Mouse (Mus musculus) neural tube, embryonic 11.5 days (tissue): ENCODE measurements around the gene Tmem87b. TPM values are rescaled to one million over a fixed set of nuclear protein-coding genes. Genes with fewer than 3 reads are reported as not detected.

Source experiments
- ATAC-seq: fragments of 200-750 bp; cut with Nextera tagmentation; 2 replicates; pipeline ENCODE4 v1.8.0; 2017; ENCODE audit warnings: moderate number of reproducible peaks, mild to moderate bottlenecking, moderate TSS enrichment, moderate library complexity; ENCODE audit not compliant: insufficient read depth, low FRiP score, low TSS enrichment
- DNase-seq: peaks from one replicate; pipeline ENCODE4 v3.0.0-alpha.2; 2015; ENCODE audit warnings: low spot score
- H3K27ac ChIP-seq: fragments of 300-500 bp; sonication (generic); 2 replicates; pipeline ENCODE4 v1.5.1; 2014; ENCODE audit warnings: low read depth, mild to moderate bottlenecking, low read length
- H3K27me3 ChIP-seq: fragments of 300-500 bp; sonication (generic); 2 replicates; pipeline ENCODE4 v1.6.1; 2014; ENCODE audit warnings: mild to moderate bottlenecking, low read length, mixed read lengths; ENCODE audit not compliant: control insufficient read depth, insufficient read depth
- H3K36me3 ChIP-seq: fragments of 300-500 bp; sonication (generic); 2 replicates; pipeline ENCODE4 v1.6.1; 2014; ENCODE audit warnings: mild to moderate bottlenecking, low read length, moderate library complexity, mixed read lengths; ENCODE audit not compliant: control insufficient read depth, insufficient read depth
- H3K4me1 ChIP-seq: fragments of 300-500 bp; sonication (generic); 2 replicates; pipeline ENCODE4 v1.6.1; 2014; ENCODE audit warnings: low read length, mixed read lengths; ENCODE audit not compliant: control insufficient read depth, insufficient read depth
- H3K4me2 ChIP-seq: fragments of 300-500 bp; sonication (generic); 2 replicates; pipeline ENCODE4 v1.6.1; 2014; ENCODE audit warnings: low read depth, mild to moderate bottlenecking, moderate library complexity
- H3K4me3 ChIP-seq: fragments of 300-500 bp; sonication (generic); 2 replicates; pipeline ENCODE4 v1.5.1; 2014; ENCODE audit warnings: low read depth, low read length
- H3K9ac ChIP-seq: fragments of 300-500 bp; sonication (generic); 2 replicates; pipeline ENCODE4 v1.6.1; 2014; ENCODE audit warnings: mild to moderate bottlenecking, low read length
- H3K9me3 ChIP-seq: fragments of 300-500 bp; sonication (generic); 2 replicates; pipeline ENCODE4 v1.6.1; 2016; ENCODE audit warnings: low read length; ENCODE audit not compliant: control insufficient read depth
- WGBS: fragments of 180-500 bp; shearing (Covaris S2); extraction: QIAGEN DNeasy Blood & Tissue Kit; methylation state at CpG from one replicate; pipeline ENCODE4 v1.1.7; 2014; 5-methylcytosine and 5-hydroxymethylcytosine counted together
- polyA plus RNA-seq: library from polyadenylated mRNA; unstranded; fragments of >200 nt; fragmentation: Nextera tagmentation; extraction: Ambion mirVana; gene quantifications from 2 replicates; pipeline ENCODE4 v1.2.1, GENCODE M21; 2014

The Tmem87b gene
- polyA plus RNA-seq, 1 experiment from 2014 or later = 25.7 TPM

DNA sequence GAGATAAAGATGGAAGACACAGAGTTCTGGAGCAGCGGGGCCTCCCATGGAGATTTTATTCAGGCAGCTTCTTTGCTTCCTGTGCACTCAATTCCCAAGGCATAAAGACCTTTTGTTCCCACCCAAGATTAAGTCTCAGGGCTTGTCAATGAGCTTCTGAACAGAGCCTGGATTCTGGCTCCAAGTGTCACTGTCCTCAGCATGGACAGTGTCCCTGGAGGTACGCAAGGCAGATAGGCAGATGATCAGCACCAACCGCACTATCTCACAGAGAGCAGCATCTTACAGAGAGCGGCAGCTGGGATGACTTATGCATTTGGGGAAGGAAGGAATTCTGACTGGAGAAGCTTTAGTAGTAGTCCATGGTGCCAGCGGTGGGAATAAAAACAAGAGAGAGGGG, 31.6 kb upstream of the Tmem87b start:
- H3K27ac ChIP-seq = no peak overlapping the region
- no peaks in the 10 kb centered on the region for H3K36me3 ChIP-seq
- no peak overlapping the region for H3K4me2 ChIP-seq
- H3K9ac ChIP-seq = no peak overlapping the region
- H3K4me3 ChIP-seq = no peak overlapping the region
- WGBS = 68% methylated on average over 5 of the region's 5 CpGs
- no peaks in the 10 kb centered on the region for H3K9me3 ChIP-seq
- no peaks in the 10 kb centered on the region for H3K4me1 ChIP-seq
- ATAC-seq (no peak), DNase-seq (no peak)
- no peaks in the 10 kb centered on the region for H3K27me3 ChIP-seq

DNA sequence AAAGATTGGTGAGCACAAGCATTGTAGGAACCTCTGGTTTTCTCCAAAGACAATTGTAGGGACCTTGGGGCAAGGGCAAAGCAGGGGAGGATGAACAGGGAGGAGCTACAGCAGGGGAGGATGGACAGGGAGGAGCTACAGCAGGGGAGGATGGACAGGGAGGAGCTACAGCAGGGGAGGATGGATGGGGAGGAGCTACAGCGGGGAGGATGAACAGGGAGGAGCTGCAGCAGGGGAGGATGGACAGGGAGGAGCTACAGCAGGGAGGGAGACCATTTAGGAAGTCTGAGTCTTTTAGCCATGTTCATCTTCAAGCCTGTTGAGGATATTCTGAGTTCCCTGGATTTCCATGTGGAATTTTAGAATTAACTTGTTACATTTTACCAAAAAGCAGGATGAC, 31.1 kb upstream of the Tmem87b start:
- Histone ChIP-seq H3K4me1 (no peaks in the 10 kb centered on the region), H3K27ac (no peak overlapping the region), H3K36me3 (no peaks in the 10 kb centered on the region), H3K27me3 (no peaks in the 10 kb centered on the region), H3K4me3 (no peak overlapping the region), H3K4me2 (no peak overlapping the region), H3K9me3 (no peaks in the 10 kb centered on the region), H3K9ac (no peak overlapping the region)
- DNase-seq (no peak), ATAC-seq (no peak)
- WGBS = 71% methylated on average over 1 of the region's 1 CpGs

DNA sequence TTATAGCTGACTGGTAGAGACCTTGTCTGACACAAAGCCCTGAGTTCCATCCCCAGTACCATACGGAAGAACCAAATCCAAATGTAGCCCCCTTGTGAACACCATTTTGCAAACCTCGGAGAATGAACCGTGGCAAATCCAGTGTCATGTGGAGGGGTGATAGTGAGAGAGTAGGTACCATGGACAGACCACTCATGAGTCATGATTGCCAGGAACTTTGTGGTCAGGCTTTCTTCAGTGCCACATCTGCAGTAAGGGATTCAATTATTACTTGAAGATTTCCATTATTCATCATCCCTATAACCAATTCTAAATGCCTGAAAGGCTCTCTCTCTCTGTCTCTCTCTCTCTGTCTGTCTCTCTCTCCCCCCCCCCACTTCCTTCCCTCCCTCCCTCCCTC, 30.1 kb upstream of the Tmem87b start:
- H3K9me3 ChIP-seq = no peaks in the 10 kb centered on the region
- H3K4me1 ChIP-seq = no peaks in the 10 kb centered on the region
- H3K9ac ChIP-seq = no peak overlapping the region
- 0 out of 2 replicates have a peak, but pooled peaks cover 2% of the 10 kb centered on the region for H3K36me3 ChIP-seq
- DNase-seq = no peak
- no peak overlapping the region for H3K4me2 ChIP-seq
- WGBS = 92% methylated on average over 3 of the region's 3 CpGs
- no peaks in the 10 kb centered on the region for H3K27me3 ChIP-seq
- H3K27ac ChIP-seq = no peak overlapping the region
- no peak overlapping the region for H3K4me3 ChIP-seq
- ATAC-seq = no peak

DNA sequence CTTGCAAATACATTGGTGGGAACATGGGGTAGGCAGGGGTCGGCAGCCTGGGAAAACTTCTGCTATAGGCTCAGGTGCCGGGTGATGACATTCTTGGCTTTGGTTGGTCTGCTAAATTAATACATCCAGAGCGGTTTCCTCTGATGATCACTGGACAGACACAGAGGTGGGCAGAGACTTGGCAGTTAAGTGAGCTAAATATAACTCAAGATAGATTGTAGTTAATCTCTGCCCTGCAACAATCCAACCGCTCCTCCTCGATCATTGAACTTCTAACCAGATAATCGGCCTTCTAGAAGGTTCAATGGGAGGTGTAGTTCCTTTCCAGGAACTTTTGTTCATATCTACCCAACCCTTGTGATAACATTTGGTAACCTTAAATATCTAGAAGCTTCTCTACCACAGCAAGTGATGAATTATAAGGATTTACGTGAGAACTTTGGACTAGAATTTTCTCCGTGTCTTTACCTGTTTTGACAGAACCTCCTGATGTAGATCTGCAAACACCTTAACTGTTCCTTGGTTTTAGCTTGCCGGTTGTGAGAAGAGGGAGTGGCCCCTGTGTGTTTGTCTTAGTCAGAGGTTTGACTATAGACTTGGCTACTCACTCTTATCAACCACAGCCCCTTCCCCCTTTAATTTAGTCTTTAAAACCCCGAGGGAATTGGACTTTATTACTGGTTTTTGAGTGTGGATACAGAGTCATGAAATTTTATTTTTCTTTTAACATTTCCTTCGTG, 26.9 kb upstream of the Tmem87b start:
- H3K27me3 ChIP-seq = no peaks in the 10 kb centered on the region
- H3K4me3 ChIP-seq = no peak overlapping the region
- H3K36me3 ChIP-seq = 0 out of 2 replicates have a peak, but pooled peaks cover 2% of the 10 kb centered on the region
- WGBS = 87% methylated on average over 11 of the region's 11 CpGs
- no peaks in the 10 kb centered on the region for H3K9me3 ChIP-seq
- H3K4me1 ChIP-seq = no peaks in the 10 kb centered on the region
- no peak overlapping the region for H3K9ac ChIP-seq
- ATAC-seq (no peak), DNase-seq (no peak)
- H3K4me2 ChIP-seq = no peak overlapping the region
- H3K27ac ChIP-seq = no peak overlapping the region

DNA sequence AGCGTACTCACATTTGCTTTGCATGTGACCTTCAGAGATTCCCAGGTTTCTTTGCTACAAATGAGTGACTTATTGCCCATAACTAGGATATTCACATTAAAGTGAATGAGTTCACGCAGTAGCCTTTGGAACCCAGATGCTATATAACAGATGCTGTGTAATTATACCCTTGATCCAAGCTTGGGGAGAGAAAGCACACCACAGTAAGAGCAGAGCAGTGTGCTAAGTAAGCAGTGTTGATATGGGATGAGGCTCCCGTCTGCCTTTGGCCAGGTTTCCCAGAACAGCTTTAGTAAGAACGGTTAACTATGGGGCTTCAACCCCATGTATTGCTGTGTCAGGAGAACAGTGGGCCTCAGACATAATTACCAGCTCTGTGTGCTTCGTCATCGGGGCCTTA, 24.0 kb upstream of the Tmem87b start:
- DNase-seq (no peak), ATAC-seq (no peak)
- Histone ChIP-seq H3K4me1 (no peaks in the 10 kb centered on the region), H3K4me3 (no peak overlapping the region), H3K9me3 (no peaks in the 10 kb centered on the region), H3K36me3 (0 out of 2 replicates have a peak, but pooled peaks cover 2% of the 10 kb centered on the region), H3K27ac (no peak overlapping the region), H3K27me3 (no peaks in the 10 kb centered on the region), H3K4me2 (no peak overlapping the region), H3K9ac (no peak overlapping the region)
- WGBS = 66% methylated on average over 6 of the region's 6 CpGs

DNA sequence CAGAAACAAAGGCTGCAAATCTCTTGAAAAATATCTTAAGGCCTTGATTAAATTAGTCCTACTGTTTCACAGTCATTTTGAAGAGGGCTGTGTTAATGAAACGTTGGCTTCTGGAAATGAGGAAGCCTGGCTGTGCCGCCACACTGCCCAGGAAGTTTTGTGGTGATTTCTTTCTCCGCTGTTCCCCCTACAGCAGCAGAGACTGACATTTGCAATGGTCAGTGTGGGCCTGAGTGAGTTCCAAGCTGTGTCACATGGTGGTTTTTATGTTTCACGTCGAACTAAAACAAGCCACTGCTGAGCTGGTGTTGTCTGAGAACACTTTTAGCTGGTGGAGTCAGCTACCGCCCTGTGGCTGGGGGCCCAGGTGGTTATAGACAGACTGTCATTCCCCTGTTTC, 21.5 kb upstream of the Tmem87b start:
- DNase-seq (no peak), ATAC-seq (no peak)
- Histone ChIP-seq H3K27me3 (no peaks in the 10 kb centered on the region), H3K4me1 (no peaks in the 10 kb centered on the region), H3K4me3 (no peak overlapping the region), H3K4me2 (no peak overlapping the region), H3K36me3 (peaks cover 2% of the 10 kb centered on the region; the same call in 1 of the 2 replicates), H3K9ac (no peak overlapping the region), H3K27ac (no peak overlapping the region), H3K9me3 (no peaks in the 10 kb centered on the region)
- WGBS = 80% methylated on average over 6 of the region's 6 CpGs

DNA sequence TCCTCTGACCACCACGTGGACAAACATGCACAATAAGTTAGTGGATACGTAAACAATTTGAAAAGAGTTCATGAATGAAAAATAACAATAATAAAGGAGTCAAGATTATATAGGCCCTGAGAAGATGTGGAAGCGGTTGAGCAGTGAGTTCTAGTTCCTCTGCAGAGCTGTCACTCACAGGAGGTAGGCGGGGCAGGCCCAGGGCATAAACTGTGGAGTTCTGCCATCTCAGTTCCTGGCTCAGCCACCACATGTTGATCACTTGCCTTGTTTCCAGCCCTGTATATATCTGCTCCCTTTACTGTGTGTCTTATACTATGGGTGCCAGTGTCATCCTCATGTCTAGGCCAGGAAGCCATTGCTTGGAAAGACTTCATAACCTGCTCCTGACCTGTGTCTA, 14.5 kb upstream of the Tmem87b start:
- Histone ChIP-seq H3K27me3 (no peaks in the 10 kb centered on the region), H3K9me3 (no peaks in the 10 kb centered on the region), H3K9ac (no peak overlapping the region), H3K4me1 (no peaks in the 10 kb centered on the region), H3K27ac (no peak overlapping the region), H3K4me2 (no peak overlapping the region), H3K4me3 (no peak overlapping the region), H3K36me3 (no peaks in the 10 kb centered on the region; the same call in 1 of the 2 replicates)
- DNase-seq (no peak), ATAC-seq (no peak)
- WGBS = 92% methylated on average over 4 of the region's 4 CpGs

DNA sequence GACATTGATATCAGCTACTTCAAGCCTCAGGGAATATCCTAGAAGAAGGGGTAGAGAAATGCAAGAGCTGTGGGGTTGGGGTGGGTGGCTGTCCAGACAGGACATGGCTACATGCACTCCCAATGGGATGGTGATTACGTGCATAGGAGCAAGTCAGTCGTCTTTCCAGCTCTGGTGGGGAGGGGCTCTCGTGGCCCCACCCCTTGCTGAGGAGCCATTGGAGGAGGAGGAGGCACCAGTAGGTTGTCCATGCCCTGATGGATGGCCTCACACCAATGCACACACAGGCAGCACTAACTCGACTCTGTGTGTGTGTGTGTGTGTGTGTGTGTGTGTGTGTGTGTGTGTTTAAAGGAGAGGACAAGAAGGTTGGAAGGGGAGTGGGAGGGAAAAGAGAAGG, 12.6 kb upstream of the Tmem87b start:
- H3K9ac ChIP-seq = no peak overlapping the region
- H3K4me3 ChIP-seq = no peak overlapping the region
- WGBS = 59% methylated on average over 4 of the region's 4 CpGs
- H3K27me3 ChIP-seq = no peaks in the 10 kb centered on the region
- no peaks in the 10 kb centered on the region for H3K36me3 ChIP-seq
- no peak overlapping the region for H3K4me2 ChIP-seq
- no peak for ATAC-seq
- no peaks in the 10 kb centered on the region for H3K9me3 ChIP-seq
- H3K4me1 ChIP-seq = no peaks in the 10 kb centered on the region
- no peak overlapping the region for H3K27ac ChIP-seq
- DNase-seq = no peak

DNA sequence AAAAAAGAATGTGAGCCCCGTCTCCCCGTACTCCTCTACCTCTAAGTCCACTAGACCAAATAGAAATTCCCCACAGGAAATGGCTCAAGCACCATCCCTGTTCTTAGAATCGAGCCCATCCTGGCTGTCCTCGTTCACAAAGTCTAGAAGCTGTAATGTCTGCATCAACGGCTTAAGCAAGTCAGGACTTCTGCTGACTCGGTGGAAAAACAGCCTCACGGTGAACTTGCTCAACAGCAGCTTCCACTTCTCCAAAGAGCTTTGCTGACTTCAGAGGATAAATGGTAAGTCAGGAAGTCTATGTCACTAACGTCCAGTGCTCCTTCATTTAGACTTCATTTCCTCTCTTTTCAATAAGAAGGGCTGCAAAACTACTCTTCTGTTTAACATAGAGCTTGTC, 11.4 kb upstream of the Tmem87b start:
- no peak for ATAC-seq
- WGBS = 85% methylated on average over 8 of the region's 8 CpGs
- Histone ChIP-seq H3K9ac (no peak overlapping the region), H3K27ac (no peak overlapping the region), H3K4me3 (no peak overlapping the region), H3K9me3 (no peaks in the 10 kb centered on the region), H3K4me1 (no peaks in the 10 kb centered on the region), H3K4me2 (no peak overlapping the region), H3K27me3 (no peaks in the 10 kb centered on the region), H3K36me3 (no peaks in the 10 kb centered on the region)
- DNase-seq = no peak
